Mouse (Mus musculus): Measurements from ENCODE around the gene Pgbd1.
"Not testable (repeated sequence)": the region's sequence is repeated elsewhere in the genome, so short reads cannot be mapped to it uniquely, and the experiment has no call there.

- TF ChIP-seq CTCF (IDR thresholded peaks at IDR 0.05; ENCODE audit: extremely low read depth, insufficient read depth, insufficient read length, insufficient replicate concordance); POLR2A (IDR thresholded peaks at IDR 0.05; ENCODE audit: low read depth, low read length): not testable (repeated sequence)
Measured at GRCm38 (mm10) chr13:21462516-21462915, 21.7 kb upstream of the Pgbd1 start.
